Mouse (Mus musculus) right cerebral cortex, postnatal 36 days (tissue): ENCODE data around the gene Plekhm3.
A peak's percentile ranks its signal among the peaks of the same experiment; 100 is the strongest.

Source experiments
- DNase-seq, 2 experiments: peaks; one replicate each; pipeline ENCODE4 v3.0.0; 2022; ENCODE audit warnings: low spot score in 2 of 2, mixed read lengths in 1 of 2

Gene Plekhm3

DNA sequence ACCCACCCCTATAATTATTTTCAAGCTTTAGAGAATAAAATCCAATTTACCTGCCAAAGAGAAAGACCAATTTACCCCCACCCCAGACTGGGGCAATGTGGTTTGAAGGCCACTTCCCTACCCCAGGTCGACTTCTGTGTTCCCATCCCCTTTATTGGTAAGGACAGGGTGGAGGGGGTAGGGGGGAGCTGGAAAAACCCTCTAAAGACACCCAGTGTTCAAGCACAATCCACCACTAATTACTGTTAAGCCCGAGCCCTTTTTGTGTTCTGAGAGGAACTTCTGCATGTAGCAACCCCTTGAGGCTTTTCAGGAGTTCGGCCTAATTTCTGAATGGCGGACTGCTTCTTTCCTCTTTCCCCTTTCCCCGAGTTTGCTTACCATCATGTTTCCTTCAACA is 177.2 kb downstream of the Plekhm3 start:
- DNase-seq: no peak

DNA sequence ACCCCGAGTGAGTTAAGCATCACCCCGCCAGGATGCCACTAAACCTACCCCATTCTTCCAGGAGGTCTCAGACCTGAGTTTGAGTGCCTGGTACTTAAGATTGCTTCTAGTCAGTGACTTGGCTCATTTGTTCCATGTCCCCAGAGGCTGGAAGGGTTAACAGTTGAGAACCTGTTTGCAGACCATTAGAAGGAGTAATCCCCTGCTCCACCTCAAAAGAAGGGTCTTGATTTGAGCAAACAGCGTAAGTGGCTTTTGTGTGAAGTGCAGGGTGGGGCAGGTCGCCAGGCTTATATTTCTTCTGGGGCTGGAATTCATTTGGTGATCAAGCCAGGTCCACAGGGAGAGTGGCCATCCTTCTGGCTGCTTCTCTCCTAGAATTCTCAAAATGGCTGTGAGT is 183.3 kb downstream of the Plekhm3 start:
- no peak for DNase-seq

- no peak for DNase-seq
These were observed 186.5 kb downstream of the Plekhm3 start for GRCm38 (mm10) chr1:64770169-64770568.

GRCm38 (mm10) chr1:64761646-64762045 is 195.0 kb downstream of the Plekhm3 start:
- no peak for DNase-seq

DNA sequence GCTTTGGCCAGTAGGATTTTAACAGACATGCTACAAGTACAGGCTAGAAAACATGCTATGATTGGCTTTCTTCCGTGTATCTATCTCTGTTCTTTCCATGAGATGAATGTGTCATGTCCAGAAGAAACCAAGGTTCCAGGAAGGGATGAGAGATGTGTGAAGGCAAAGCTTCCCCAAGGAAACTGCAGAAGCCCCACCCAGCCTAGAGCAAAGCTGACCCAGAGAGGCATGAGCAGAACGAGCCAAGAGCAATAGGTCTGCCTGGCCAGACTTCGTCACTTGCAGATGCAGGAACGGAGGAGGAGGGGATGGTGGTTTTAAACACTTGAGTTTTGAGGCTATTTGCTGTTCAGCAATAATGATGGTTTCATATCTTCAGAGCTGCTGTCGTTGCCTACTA is 198.9 kb downstream of the Plekhm3 start:
- no peak for DNase-seq

DNA sequence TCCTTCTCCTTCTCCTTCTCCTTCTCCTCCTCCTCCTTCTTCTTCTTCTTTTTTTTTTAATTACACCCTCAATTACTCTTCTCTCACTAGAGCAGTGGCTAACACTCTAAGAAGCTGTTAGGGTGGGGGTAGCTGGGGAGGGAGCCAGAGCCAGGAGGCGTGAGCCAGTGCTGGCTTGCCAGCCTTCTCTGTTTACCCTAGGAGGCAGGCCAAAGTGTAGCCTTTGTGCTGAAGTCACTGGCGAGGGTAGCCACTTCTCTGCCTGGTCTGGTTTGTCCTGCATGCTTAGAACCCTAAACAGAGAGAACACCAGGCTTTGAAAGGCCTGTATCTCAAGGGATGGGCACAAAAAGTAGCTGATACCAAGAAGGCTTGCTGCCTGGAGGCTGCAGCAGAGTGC is 199.4 kb downstream of the Plekhm3 start:
- no peak for DNase-seq

DNA sequence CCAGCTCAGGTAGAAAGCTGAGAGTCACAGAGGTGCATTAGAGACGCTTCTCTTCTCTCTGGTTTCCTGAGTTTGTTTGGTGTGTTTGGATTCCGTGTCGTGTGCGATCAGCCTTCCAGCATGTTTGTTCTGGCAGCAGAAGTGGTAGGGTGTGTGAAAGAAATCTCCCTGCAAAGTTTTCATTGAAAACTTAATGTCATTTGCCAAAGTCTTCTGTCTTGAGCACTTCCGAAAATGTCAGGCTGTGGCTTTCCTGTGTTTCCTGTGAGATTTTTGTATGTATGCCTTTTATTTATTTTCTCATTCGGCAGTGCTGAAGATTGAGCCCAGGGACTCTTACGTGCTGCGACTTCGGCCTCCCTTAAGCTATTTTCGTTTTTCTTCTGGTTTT is 200.0 kb downstream of the Plekhm3 start:
- no peak for DNase-seq

- no peak for DNase-seq
These were observed 200.5 kb downstream of the Plekhm3 start for GRCm38 (mm10) chr1:64755971-64756639.

DNA sequence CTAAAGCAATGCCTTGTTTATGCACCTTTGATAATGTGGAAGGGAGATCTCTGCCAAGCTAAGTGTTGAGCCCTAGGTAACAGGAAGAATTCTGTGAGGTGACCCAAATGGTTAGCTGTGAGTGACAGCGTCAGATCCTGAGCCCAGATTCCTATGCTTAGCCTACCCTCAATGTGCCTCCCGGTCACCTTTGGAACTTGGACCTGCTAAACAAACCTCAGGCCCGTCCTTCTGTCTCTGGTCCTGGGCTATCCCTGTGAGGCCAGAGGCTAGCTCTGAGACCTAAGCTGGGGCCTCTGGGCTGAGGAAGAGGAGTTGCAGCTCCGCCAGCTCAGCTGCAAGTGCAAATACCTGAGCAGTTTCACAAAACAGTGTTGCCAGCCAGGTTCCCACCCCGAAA is 202.0 kb downstream of the Plekhm3 start:
- DNase-seq: no peak

GRCm38 (mm10) chr1:64753668-64754067 is 203.0 kb downstream of the Plekhm3 start:
- DNase-seq: no peak

DNA sequence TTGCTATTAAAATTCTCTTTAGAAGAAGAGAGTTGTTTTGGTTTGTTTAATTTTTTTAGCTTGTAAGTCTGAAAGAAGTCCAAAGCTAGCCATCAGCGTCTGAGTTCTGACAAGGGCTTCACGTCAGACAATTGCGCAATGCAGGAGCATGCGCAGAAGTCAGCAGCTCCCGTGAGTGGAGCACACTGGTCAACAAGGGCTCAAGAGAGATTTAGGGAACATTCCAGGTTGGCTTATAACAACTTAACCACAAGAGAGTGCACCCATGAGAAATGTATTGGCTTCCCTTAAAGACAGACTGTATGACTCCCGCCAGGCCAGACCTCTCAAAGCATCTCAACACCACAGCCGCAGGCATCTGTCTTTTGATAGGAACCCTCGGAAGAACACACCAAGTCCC is 203.5 kb downstream of the Plekhm3 start:
- no peak for DNase-seq

GRCm38 (mm10) chr1:64744616-64745015 is 212.0 kb downstream of the Plekhm3 start:
- no peak for DNase-seq

- DNase-seq: no peak
These were observed 213.7 kb downstream of the Plekhm3 start for GRCm38 (mm10) chr1:64742741-64743408.

DNA sequence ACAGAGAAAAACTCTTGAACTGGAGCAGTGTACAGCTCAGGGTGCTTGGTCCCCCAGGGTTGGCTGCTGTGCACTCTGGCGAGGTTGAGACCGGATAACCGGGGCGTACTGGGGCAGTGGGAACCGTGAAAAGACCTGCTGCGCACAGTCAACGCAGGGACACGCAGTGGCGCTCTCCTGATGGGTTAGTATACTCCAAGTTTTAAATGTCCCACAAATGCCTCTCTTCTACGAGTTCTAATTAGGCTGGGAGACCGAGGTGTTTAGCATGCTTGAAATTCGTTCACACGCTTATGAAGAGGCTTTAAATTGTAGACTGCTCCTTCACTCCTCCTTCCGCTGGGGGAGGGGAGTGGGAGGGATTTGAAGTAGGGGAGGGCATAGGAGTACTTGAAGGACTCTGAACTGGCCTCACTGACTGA is 218.0 kb downstream of the Plekhm3 start:
- no peak for DNase-seq

DNA sequence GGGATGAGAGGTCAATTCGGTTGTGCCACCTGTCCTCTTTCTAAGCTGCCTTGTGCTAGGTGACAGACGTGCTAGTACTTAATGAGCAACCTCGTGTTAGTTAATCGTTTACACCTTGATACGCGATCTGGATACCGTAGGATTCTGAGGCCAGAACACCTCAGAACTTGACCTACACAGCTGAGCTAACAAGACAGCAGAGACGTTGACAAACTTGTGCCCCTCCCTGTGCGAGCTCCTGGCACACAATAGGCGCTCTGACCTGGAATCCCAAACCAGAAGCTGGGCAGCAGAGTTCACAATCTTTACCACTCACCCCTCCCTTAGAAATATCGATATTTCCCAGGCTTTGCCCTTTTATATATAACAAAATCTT is 218.5 kb downstream of the Plekhm3 start:
- no peak for DNase-seq

DNA sequence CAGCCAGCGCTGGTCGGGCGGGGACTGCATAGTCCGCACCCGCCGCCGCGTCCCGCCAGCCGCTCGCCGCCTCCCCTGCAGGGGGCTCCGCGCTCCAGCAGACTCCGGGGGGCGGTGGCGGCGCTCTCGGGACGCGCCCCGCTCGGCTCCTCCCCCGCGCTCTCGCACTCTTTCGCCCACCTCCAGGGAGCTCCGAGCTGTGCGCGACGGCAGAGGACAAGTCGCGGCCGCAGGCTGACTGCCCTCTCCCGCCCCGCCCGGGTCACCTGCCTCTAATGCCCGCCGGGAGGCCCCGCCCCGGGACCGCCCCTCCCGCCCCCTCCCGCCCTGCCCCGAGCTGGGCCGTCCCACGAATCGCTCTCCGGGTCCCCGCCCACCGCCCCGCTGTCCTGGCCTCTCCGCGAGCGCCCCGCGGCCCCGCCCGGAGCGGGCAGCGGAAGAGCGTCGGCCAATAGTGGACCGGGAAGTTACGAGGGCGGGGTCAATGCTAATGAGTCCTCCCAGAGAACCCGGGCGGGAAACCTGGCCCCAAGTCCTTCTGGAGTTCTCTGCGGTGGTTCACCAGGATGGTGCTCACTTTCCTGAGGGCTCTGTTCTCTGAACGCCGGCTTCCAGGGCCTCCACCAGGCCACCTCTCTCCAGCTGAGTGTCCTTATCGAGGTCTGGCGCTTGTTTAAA is 219.0 kb downstream of the Plekhm3 start, which contains the start of gene Fzd5:
Gene Fzd5 (minus strand): TSS at position 250 of the 678 bp plus-strand sequence.
- DNase-seq: peak; percentile 53 to 57

GRCm38 (mm10) chr1:64736681-64737501 is 219.7 kb downstream of the Plekhm3 start:
- no peak for DNase-seq
